Mouse (Mus musculus) left cerebral cortex, adult 2 months (tissue): ENCODE data around the gene Tas2r143. TPM values are rescaled to one million over a fixed set of nuclear protein-coding genes. Genes with fewer than 3 reads are reported as not detected.

Source experiments
- DNase-seq, 2 experiments: peaks; one replicate each; pipeline ENCODE4 v3.0.0; 2021 to 2022; ENCODE audit warnings: low spot score in 2 of 2, mixed read lengths in 1 of 2; ENCODE audit errors: extremely low spot score in 1 of 2
- H3K27ac ChIP-seq: fragments of 200-600 bp; 2 replicates; pipeline ENCODE4 v1.8.1; 2022
- H3K4me3 ChIP-seq: fragments of 200-600 bp; 2 replicates; pipeline ENCODE4 v1.8.1; 2022
- CTCF ChIP-seq: fragments of 200-600 bp; IDR thresholded peaks from 2 replicates; pipeline ENCODE4 v1.8.1; 2022; ENCODE audit warnings: antibody characterized with exemption, mild to moderate bottlenecking, moderate library complexity
- intact Hi-C: fragments of 180-260 bp; cut with DNase I; formaldehyde crosslinking; loops from one replicate; pipeline ENCODE4 v1.15.1; 2025
- total RNA-seq, 2 experiments: library from RNA; stranded (reverse); gene quantifications; 2 replicates each; pipeline ENCODE4 v1.2.3; 2021

Gene Tas2r143
- total RNA-seq, 2 experiments from 2014 or later: not detected

DNA sequence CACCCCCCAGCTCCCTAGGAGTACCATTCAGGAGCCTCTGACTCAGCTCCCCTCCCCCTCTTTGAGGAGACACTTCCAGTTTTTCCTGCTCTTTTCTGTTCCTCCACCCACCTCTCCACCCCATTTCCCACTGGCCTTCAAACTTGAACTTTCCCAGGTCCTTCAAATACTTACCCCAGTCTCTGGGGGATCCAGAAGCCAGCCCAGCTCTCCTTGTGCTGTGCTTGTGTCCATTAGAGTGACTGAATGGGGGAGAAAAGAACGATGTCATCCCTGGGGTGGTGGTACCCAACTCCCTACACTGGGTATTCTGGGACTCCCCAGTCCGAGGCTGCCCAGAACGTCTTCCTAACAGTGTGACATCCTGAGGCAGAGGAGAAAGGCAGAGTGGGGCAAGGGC is 28.0 kb upstream of the Tas2r143 start:
- Histone ChIP-seq H3K27ac (no peak overlapping the region), H3K4me3 (no peak overlapping the region)
- DNase-seq: no peak
- intact Hi-C loops: loop anchor here (5.0 to 10.0 kb wide), 3 partner anchors 145 to 607 kb away; no protein-coding TSS in a partner anchor
- no peak for TF ChIP-seq CTCF

DNA sequence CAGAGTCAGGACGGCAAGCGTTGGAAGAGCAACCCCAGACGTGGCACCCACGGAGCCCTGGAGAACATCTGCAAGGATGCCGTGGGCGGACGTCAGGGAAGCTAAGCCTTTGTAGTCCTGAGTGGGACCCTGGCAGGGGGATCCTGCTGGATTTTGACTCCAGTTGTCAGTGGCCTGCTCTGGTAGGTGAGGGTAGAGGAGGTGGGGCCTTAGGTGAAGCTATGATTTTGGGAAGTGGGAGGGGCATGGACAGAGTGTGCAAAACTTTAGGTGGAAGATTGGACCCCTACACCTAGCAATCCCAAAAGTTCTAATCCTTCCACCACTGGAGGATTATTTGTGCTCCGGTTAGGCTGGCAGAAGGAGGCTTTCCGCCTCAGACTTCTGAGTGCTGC is 27.6 kb upstream of the Tas2r143 start:
- no peak for DNase-seq
- intact Hi-C loops: loop anchor here (5.0 to 10.0 kb wide), 3 partner anchors 145 to 608 kb away; no protein-coding TSS in a partner anchor
- Histone ChIP-seq H3K27ac (no peak overlapping the region), H3K4me3 (no peak overlapping the region)
- no peak for TF ChIP-seq CTCF

DNA sequence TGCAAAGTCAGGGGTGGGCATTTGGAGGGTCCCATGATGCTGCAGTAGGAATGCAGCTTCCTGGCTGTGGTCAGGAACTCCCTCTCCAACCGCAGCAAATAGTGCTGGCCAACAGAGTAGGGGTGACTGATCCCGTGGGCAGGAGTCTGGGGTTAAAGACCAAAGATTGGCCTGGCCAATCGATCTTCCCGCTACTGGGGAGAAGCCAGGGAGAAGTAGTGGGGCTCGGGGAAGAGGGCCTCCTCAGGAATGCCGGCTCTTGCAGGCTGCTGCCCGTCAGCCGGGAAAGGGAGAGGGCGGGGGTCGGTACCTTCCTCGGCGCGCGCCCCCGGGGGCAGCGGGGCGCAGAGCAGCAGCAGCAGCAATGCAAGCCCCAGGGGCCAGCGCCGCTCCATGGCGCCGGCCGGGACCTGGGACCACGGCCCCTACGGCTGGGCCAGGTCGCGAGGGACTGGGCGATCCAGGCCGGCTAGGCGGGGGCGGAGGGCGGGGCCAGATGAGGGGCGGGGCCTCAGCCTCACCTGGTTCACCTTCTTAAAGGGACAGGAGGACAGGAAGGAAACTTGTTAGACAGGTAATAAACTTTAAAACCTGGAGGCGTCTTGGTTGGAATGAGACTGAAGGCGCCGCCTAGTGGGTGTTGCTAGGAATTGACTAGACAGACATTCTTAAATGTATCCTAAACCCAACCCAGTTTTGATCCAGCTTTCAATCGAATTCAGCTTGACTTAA is 27.1 kb upstream of the Tas2r143 start, which contains the start of gene Epha1:
Gene Epha1, minus strand, starts transcription at position 453 of the 732 bp plus-strand sequence.
- peak; percentile 75 for TF ChIP-seq CTCF
- H3K27ac ChIP-seq: no peak within 1 kb of the TSS
- intact Hi-C loops: loop anchor here (5.0 to 10.0 kb wide), 3 partner anchors 146 to 608 kb away; no protein-coding TSS in a partner anchor
- H3K4me3 ChIP-seq: peak within 1 kb of the TSS; percentile 43
- peak; percentile 41 to 61 for DNase-seq

DNA sequence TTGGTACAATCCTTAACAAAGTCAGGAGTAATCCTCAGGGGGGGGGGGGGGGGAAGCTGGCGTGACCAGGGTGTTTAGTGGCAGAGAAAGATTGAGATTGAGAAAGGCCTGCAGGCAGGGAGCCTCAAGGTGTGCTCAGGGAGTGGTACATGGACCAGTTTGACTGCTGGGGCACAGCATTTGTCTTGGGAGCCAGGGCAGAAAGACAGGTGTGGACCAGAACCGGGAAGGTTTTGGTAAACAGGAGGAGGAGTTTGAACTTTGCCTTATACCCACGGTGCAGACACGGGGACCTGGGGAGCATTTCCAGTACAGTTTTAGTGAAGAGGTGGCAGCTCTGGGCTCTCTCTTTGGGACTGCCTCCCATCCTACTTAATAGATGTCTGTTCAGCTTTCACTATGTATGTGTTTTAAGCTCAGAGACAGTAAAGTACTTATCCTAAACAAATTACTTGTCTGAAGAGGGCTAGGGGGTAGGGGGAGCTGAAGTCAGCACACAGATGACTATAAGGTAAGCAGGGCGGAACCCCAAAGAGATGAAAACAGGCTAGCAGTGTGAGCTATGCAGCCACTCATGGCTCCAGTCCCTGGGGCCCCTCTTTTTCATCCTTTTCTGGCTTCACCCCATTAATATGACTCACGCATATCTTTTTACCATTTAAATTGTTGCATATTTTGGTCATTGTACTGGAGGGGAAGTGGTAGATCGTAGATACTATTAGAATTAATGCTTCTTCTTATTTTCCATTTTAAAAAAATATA is 26.2 kb upstream of the Tas2r143 start:
- no peak overlapping the region for H3K27ac ChIP-seq
- no peak for DNase-seq
- no peak for TF ChIP-seq CTCF
- peak overlapping the region; percentile 43 for H3K4me3 ChIP-seq
- intact Hi-C loops: loop anchor here (5.0 to 10.0 kb wide), 3 partner anchors 147 to 609 kb away; no protein-coding TSS in a partner anchor

DNA sequence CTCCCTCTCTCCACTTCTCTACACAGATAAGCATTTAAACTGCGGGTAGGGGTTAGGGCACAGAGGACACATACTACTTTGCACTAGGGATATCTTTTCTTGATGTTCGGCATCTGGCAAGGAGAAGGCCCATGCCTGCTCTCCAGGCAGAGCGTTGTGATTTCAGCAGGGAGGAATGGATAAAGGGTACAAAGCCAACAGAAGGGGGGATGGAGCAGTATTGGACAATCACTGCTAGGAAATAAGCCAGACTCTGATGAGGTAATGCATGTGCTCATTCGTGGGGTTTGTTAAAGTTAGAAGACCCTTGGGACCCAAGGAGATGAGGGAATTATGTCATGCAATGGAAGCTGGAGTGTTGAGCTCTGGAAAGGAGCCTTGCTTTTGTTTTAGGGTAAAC is 25.3 kb upstream of the Tas2r143 start:
- no peak for DNase-seq
- TF ChIP-seq CTCF: no peak
- Histone ChIP-seq H3K27ac (no peak overlapping the region), H3K4me3 (no peak overlapping the region)
- intact Hi-C loops: loop anchor here (5.0 to 10.0 kb wide), 3 partner anchors 147 to 610 kb away; no protein-coding TSS in a partner anchor

DNA sequence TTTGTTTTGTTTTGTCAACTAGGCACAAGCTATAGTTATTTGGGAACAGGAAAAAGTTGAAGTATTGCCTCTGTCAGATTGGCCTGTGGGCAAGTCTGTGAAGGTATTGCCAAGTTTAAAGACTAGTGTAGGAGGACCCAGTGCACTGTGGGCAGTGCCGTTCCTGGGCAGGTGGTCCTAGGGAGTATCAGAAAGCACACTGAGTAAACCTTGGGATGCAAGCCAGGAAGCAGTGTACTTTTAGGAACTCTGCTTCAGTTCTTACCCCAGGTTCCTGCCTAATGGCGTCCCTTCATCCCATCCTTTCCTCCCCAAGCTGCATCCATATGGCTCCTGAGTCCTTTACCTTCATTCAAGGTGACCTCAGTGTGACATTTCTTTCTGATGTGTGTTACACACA is 24.9 kb upstream of the Tas2r143 start:
- no peak for DNase-seq
- H3K27ac ChIP-seq: no peak overlapping the region
- H3K4me3 ChIP-seq: no peak overlapping the region
- TF ChIP-seq CTCF: no peak
- intact Hi-C loops: loop anchor here (10.0 kb wide), 1 partner anchor 610 kb away; no protein-coding TSS in a partner anchor

DNA sequence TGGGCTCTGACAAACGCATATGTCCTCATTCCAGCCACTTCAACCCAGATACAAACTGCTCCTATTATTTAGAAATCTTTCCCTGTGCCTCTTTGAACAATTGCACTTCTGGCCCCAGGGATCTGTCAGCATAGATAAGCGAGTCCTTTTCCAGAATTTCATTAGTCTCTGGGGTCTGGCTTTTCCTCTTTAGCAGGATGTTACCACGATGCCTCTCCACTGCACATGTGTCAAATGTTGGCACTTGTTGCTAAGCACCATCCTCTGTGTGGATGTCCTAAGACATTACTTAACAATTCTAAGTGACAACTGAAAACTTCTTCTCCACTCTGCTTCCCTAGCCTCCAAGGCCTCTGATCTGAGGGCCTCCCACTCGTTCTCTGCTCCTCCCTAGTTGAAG is 24.0 kb upstream of the Tas2r143 start:
- Histone ChIP-seq H3K4me3 (no peak overlapping the region), H3K27ac (no peak overlapping the region)
- DNase-seq: no peak
- no peak for TF ChIP-seq CTCF
- intact Hi-C loops: loop anchor here (10.0 kb wide), 1 partner anchor 611 kb away; no protein-coding TSS in a partner anchor

DNA sequence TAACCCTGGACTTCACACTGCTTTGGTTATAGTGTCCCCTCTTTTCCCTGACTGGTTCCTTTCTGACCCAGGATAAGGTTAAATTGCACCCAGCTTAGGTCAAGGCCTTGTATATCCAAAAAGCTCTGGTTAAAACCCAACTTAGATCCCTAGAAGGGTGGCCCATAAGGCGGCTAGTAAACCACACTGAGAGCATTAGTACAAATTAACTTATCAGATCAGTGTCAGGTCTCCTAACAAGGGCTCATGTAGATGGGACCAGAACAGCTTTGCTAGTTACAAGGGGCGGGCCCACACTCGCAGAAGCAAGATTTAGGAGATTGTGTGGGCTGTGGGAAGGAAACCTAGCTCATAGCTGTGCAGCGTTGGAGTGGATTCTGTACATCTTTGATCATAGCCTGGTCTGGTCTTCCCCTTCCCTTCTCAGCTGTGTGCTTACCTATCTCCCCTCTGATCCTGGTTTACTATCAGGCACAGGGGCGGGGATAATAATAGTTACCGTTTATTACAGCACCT is 23.5 kb upstream of the Tas2r143 start:
- no peak for TF ChIP-seq CTCF
- intact Hi-C loops: loop anchor here (10.0 kb wide), 1 partner anchor 612 kb away; no protein-coding TSS in a partner anchor
- DNase-seq: no peak

DNA sequence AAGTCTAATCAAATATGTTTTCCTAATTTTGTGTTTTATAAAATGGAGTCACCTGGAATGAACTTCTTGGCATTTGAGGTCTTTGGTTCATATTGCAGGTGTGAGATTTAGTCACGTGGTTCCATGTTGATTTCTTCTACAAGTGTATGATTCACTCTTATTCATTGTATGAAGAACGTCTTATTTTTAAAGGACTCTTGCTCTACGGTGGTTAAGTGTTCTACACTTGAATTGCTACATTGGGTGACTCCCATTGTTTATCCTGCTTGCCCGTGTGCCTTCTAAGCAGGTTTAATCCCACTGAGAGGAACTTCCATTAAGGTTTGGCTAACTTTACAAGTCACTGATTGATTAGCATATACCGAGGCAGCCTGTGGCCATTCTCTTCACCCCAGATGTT is 22.8 kb upstream of the Tas2r143 start:
- no peak overlapping the region for H3K4me3 ChIP-seq
- intact Hi-C loops: loop anchor here (10.0 kb wide), 1 partner anchor 612 kb away; no protein-coding TSS in a partner anchor
- no peak for TF ChIP-seq CTCF
- H3K27ac ChIP-seq: no peak overlapping the region
- no peak for DNase-seq

More for the DNA sequence above, 23.5 kb upstream of the Tas2r143 start:
- H3K27ac ChIP-seq: no peak overlapping the region
- H3K4me3 ChIP-seq: no peak overlapping the region

DNA sequence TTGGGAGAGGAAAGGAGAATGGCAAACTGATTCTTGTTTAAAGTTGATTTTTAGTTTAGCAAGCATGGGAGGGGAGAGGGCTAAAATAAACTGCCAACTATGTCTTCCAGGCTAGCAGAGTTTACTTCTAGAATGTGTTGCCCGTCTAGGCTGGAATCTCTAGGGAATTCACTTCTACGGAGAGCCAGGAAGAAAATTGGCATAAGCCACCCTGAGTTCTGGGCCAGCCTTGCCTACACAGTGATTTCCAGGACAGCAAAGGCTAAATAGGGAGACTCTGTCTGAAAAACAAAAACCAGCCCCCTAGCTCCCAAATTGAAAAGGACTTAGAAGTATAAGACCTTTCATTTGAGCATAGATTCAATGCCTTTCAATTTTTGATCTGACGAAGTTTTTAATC is 20.5 kb upstream of the Tas2r143 start:
- Histone ChIP-seq H3K27ac (no peak overlapping the region), H3K4me3 (no peak overlapping the region)
- intact Hi-C loops: loop anchor here (10.0 kb wide), 1 partner anchor 615 kb away; no protein-coding TSS in a partner anchor
- no peak for DNase-seq
- TF ChIP-seq CTCF: no peak

DNA sequence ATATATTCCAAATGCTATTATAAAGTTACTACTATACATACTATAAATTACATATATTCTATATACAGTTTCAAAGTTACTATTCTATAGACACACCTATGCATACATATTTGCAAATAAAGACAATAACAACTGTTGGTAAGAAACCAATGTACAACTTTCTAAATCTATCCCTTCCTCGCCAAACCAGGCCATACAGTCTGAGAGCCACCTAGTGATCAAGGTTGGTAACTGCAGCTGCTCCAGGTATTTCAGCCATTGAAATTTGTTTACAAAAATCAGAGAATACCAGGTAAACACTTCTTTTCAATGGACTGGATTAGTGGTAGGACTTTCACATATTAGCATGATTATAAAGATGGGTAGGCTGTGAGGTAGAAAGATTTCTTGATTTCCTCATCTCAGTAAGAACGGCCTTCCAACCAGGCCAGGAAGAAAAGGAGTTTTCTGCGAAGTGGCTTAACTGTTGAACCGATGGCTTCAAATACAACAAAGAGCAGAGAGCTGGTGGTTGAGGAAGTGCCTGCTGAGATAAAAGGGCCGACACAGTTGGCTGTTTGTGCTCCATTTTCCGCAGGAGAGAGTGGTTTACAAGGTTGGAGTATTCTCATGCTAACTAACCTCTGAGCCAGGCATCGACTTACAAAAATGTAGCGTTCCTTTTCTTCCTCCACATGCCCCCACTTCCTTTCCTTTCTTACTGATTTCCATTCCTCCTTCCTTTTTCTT is 19.5 kb upstream of the Tas2r143 start:
- DNase-seq: no peak
- intact Hi-C loops: loop anchor here (2.0 kb wide), 1 partner anchor 32 kb away; the partner anchor contains the start of gene Zyx

More for the DNA sequence above, 19.5 kb upstream of the Tas2r143 start:
- TF ChIP-seq CTCF: peak; percentile 96
- H3K27ac ChIP-seq: no peak overlapping the region
- no peak overlapping the region for H3K4me3 ChIP-seq
